Mouse (Mus musculus): ENCODE data around the gene Bad.

DNA sequence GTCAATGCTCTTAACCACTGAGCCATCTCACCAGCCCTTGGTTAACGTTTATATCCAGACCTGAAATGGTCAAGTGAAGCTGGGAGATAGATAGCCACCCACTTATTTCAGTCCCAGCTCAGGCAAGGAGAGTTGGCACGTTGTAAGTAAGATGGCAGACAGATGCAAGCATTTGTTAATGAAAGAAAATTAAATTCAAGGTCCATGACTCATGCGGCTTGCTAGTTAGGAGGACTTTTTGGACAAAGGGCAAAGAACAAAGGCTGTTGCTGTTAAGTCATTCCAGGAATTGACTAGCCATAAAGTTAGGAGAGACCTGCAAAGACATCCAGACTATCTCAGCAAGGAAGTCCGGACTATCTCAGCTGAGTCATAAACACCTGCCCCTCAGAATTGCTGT lies 42.0 kb upstream of the Bad start:
- TF ChIP-seq CTCF (IDR thresholded peaks at IDR 0.05; ENCODE audit: insufficient read depth, low read depth, low read length) (no peak), POLR2A (IDR thresholded peaks at IDR 0.05; ENCODE audit: insufficient read depth, low read depth, low read length) (no peak)
